Mouse (Mus musculus): ENCODE measurements around the gene Hexb.

DNA sequence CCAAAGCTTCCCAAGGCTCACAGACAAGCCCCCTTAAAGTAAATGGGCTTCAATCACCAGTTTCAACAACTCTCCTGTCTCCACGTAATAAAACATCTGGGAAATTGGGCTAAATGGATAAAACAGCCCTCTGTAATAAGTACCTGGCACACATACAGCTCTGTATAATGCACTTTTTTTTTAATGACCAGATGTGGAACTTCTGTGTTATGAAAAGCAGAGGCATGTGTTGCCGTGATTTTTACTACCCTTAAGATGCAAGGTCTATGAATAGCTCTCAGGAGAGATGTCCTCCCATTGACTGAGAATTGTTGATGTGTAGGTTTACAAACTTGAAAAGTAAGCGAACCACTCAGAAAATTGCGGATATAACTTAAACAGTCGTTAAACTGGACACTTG, 18.0 kb upstream of the Hexb start:
- TF ChIP-seq CTCF (IDR thresholded peaks at IDR 0.05; ENCODE audit: control insufficient read depth, insufficient read depth, insufficient read length) (no peak), MAX (IDR thresholded peaks at IDR 0.05) (no peak), USF1 (IDR thresholded peaks at IDR 0.05; ENCODE audit: low read depth) (no peak), MYOD1 (IDR thresholded peaks at IDR 0.05; ENCODE audit: control insufficient read depth, insufficient read length, low read depth) (no peak), FOSL1 (IDR thresholded peaks at IDR 0.05; ENCODE audit: insufficient read depth, low read length, poor library complexity, severe bottlenecking) (no peak), MYOG (IDR thresholded peaks at IDR 0.05; ENCODE audit: control insufficient read depth, extremely low read depth, insufficient read length) (no peak)

Data from C2C12 (cell line).